Mouse (Mus musculus): ENCODE data around the gene Slc16a3.

- no peak for TF ChIP-seq POLR2A (IDR thresholded peaks at IDR 0.05; ENCODE audit: low read depth, low read length)
- TF ChIP-seq CTCF (conservative IDR thresholded peaks at IDR 0.05; ENCODE audit: insufficient read depth, insufficient read length, low read depth, low read length) = no peak
Observed at GRCm38 (mm10) chr11:120971237-120971636, 23.0 kb downstream of the Slc16a3 start.
